Mouse (Mus musculus): ENCODE measurements around the gene Ddr1. TPM values are rescaled to one million over a fixed set of nuclear protein-coding genes. Genes with fewer than 3 reads are reported as not detected.

The Ddr1 gene
- polyA plus RNA-seq, 1 experiment from 2014 or later = 57.9 TPM

DNA sequence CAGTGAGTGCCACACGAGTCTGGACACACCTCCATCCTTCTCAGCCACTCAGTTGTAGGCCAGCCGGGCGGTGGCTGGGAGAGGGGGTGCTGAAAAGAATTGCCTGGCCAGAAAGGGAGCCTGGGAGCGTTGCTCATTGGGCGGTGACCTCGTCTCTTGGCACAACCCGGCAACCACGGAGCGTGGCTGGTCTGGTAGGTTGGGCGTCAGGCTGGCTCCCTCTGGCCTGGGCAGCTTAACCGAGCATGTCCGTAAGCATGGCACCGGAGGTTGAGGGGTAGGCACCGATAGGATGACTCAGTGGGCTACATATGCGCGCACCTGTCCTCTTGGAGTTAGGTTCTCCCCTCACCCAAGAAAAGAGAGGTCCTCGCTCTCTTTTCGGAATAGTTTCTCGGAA, 4.5 kb downstream of the Ddr1 start:
- WGBS = 2% methylated on average over 19 of the region's 19 CpGs
- Histone ChIP-seq H3K27me3 (peaks cover 11% of the 10 kb centered on the region), H3K27ac (peak overlapping the region; percentile 91), H3K9ac (peak overlapping the region; percentile 82), H3K36me3 (peaks cover 9% of the 10 kb centered on the region), H3K4me2 (replicated peaks) (peak overlapping the region; percentile 83), H3K9me3 (peaks cover 4% of the 10 kb centered on the region), H3K4me3 (peak overlapping the region; percentile 68), H3K4me1 (peaks cover 69% of the 10 kb centered on the region)
- no peak for ATAC-seq (ENCODE audit: low FRiP score, low read depth)

DNA sequence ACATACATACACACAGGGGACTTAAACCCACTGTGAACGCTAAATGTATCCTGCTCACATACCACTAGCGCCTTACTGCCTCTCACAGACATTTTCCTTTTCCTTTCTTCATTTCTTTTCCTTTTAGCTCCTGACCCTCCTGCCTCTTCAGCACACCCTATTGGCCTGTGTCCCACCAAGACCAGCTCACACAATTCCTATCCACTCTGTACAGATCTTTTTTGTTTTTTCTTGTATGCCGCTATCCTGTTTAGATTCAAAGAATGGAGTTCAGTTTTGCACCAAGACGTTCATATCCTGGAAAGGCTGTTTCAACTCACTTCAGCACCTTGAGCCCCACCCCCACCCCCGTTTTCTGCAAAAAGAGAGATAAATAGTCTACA, 5.9 kb downstream of the Ddr1 start:
- no peak overlapping the region for H3K9ac ChIP-seq
- H3K4me1 ChIP-seq = peaks cover 56% of the 10 kb centered on the region
- H3K4me2 ChIP-seq (replicated peaks) = peak overlapping the region; percentile 83
- peaks cover 15% of the 10 kb centered on the region for H3K36me3 ChIP-seq
- peaks cover 11% of the 10 kb centered on the region for H3K27me3 ChIP-seq
- H3K9me3 ChIP-seq = peaks cover 4% of the 10 kb centered on the region
- H3K27ac ChIP-seq = peak overlapping the region; percentile 67
- ATAC-seq (ENCODE audit: low FRiP score, low read depth) = no peak
- WGBS = 43% methylated on average over 5 of the region's 5 CpGs
- H3K4me3 ChIP-seq = peak overlapping the region; percentile 68

DNA sequence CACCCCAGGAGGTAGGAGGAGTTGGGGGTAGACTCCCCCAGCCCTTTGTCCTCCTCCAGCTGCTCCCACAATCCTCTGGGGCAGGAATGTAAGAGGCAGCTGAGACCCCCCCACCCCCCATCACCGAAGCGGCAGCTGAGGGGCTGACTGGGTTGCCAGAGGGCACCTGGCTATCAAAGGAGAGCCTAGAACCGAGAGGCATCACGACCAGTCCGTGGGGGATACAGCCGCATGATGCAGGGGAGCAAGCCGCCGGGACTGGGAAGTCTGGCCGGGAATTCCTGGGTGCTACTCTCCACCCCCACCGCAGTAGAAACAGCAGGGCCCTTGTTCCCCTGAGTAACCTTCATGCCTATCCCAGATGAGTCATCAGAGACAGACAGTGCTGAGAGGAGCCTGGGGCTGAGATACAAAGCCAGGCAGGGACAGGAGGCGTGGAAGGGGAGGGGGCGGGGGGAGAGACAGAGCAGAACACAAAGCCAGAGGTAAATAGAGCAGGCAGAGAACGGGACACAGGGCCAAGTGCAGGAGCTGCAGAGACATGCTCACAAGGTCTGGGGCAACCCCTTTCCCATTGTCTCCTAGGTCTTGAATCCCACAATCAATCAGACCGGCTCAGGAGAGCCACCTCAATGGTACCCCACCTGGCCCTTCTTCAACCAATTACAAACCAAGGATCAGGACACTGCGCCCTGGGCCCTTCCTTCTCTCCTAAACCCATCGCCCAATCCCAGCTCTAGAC, 6.5 kb downstream of the Ddr1 start:
- H3K4me2 ChIP-seq (replicated peaks) = peak overlapping the region; percentile 83
- peak overlapping the region; percentile 62 for H3K9ac ChIP-seq
- H3K36me3 ChIP-seq = peaks cover 21% of the 10 kb centered on the region
- WGBS = 9% methylated on average over 16 of the region's 16 CpGs
- H3K4me3 ChIP-seq = peak overlapping the region; percentile 68
- peaks cover 53% of the 10 kb centered on the region for H3K4me1 ChIP-seq
- ATAC-seq (ENCODE audit: low FRiP score, low read depth) = peak; percentile 16; the same call in 1 of the 2 replicates
- peaks cover 11% of the 10 kb centered on the region for H3K27me3 ChIP-seq
- peaks cover 4% of the 10 kb centered on the region for H3K9me3 ChIP-seq
- peak overlapping the region; percentile 67 for H3K27ac ChIP-seq

DNA sequence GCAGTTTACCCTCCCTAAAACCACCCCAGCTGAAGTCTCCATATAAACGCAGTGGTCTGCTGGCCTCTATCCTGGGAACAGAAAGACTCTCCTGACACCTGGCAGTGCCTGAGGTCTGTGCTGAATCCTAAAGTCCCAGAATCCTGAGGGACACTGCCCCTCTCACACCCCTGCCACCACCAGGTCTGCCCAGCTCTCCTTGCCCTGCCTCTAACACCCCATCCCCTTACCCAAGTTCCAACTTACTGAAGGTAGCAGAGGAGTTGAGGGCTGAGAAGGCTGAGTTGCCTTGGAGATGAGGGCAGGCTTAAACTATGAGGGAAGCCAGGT, 7.0 kb downstream of the Ddr1 start:
- Histone ChIP-seq H3K27ac (peak overlapping the region; percentile 67), H3K4me1 (peaks cover 49% of the 10 kb centered on the region), H3K9ac (peak overlapping the region; percentile 62), H3K27me3 (peaks cover 11% of the 10 kb centered on the region), H3K4me2 (replicated peaks) (peak overlapping the region; percentile 83), H3K4me3 (peak overlapping the region; percentile 68), H3K36me3 (peaks cover 26% of the 10 kb centered on the region), H3K9me3 (peaks cover 4% of the 10 kb centered on the region)
- 36% methylated on average over 1 of the region's 1 CpGs for WGBS
- ATAC-seq (ENCODE audit: low FRiP score, low read depth) = no peak

DNA sequence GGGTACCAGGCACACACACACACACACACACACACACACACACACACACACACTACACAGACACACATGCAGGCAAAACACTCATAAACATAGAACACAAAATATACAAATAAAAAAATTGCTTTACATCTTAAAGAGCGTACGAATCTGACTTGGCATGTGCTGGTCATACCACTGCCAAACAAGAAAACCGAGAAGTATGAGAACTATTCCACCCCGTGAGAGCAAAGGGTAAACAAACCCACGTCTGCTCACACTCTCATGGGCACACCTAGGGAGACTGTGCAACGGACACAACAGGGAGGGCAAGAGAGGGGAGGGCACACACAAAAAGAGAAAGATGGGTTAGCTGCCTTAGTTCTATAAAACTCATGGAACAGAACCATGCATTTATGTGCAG, 7.7 kb downstream of the Ddr1 start:
- peak overlapping the region; percentile 67; the same call in 1 of the 2 replicates for H3K27ac ChIP-seq
- peaks cover 42% of the 10 kb centered on the region for H3K4me1 ChIP-seq
- peak overlapping the region; percentile 83 for H3K4me2 ChIP-seq (replicated peaks)
- WGBS = 66% methylated on average over 6 of the region's 6 CpGs
- peaks cover 11% of the 10 kb centered on the region for H3K27me3 ChIP-seq
- no peak overlapping the region for H3K9ac ChIP-seq
- H3K36me3 ChIP-seq = peaks cover 33% of the 10 kb centered on the region
- ATAC-seq (ENCODE audit: low FRiP score, low read depth) = no peak
- H3K4me3 ChIP-seq = peak overlapping the region; percentile 68; the same call in 1 of the 2 replicates
- H3K9me3 ChIP-seq = peaks cover 4% of the 10 kb centered on the region

DNA sequence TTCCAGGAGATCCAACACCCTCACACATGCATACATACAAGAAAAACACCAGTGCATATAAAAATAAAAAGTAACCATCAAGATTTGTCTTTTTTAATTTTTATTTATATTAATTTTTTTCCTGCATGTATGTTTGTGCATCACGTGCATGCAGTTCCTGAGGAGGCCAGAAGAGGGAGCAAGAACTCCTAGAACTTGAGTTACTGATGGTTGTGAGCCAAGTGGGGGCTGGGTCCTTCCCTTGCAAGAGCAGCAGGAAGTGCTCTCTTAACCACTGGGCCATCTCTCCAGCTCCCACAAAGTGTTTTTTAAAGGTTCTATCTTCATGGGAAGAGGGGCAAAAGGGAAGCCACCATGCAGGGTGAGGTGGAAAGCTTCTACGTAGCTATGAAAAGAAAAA, 9.1 kb downstream of the Ddr1 start:
- H3K27ac ChIP-seq = no peak overlapping the region
- ATAC-seq (ENCODE audit: low FRiP score, low read depth) = no peak
- H3K9ac ChIP-seq = no peak overlapping the region
- no peak overlapping the region for H3K4me2 ChIP-seq (replicated peaks)
- H3K9me3 ChIP-seq = peaks cover 4% of the 10 kb centered on the region
- WGBS = 95% methylated on average over 2 of the region's 2 CpGs
- H3K4me3 ChIP-seq = no peak overlapping the region
- H3K4me1 ChIP-seq = peaks cover 33% of the 10 kb centered on the region
- peaks cover 11% of the 10 kb centered on the region for H3K27me3 ChIP-seq
- peaks cover 47% of the 10 kb centered on the region for H3K36me3 ChIP-seq

DNA sequence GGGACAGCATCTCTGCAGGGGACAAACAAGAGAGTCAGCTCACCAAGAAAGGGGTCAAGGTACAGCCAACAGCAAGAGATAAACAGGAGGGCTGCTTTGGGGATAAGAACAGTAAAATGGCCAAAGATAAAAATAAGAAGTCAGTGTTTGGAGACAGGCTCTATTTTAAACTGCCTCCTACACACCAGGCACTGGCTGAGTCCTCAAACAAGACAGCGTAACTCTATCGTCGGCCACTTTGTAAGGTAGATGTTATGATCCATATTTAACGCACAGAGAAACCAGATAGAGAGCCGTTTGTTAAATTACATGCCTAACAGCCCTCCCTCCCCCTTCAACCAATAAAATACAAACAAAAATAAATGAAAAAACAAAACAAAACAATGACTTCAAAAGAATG, 10.5 kb downstream of the Ddr1 start:
- WGBS = 83% methylated on average over 5 of the region's 5 CpGs
- peaks cover 4% of the 10 kb centered on the region for H3K9me3 ChIP-seq
- H3K4me3 ChIP-seq = no peak overlapping the region
- H3K27me3 ChIP-seq = peaks cover 7% of the 10 kb centered on the region; the same call in 1 of the 2 replicates
- no peak overlapping the region for H3K9ac ChIP-seq
- peaks cover 61% of the 10 kb centered on the region for H3K36me3 ChIP-seq
- ATAC-seq (ENCODE audit: low FRiP score, low read depth) = no peak
- no peak overlapping the region for H3K27ac ChIP-seq
- H3K4me1 ChIP-seq = peaks cover 23% of the 10 kb centered on the region
- H3K4me2 ChIP-seq (replicated peaks) = no peak overlapping the region

DNA sequence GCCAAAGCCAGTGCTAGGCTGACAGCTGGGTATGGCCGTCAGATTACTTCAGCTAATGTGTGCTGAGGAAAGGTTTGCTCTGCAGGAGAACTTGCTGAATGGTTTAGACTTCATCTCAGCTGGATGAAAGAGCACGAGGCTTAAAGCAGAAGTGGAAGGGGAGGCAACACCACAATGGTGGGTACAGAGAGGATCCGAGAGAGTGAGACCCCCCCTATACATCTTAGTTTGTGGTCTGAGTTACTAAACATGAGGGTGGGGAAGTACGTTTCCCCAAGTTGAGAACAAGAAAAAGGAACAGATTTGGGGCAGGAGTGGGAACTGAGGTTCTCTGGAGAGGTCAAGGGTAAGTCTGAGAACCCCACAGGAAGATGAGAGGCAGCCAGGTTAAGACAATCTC, 12.1 kb downstream of the Ddr1 start:
- 76% methylated on average over 4 of the region's 4 CpGs for WGBS
- no peak overlapping the region for H3K9ac ChIP-seq

DNA sequence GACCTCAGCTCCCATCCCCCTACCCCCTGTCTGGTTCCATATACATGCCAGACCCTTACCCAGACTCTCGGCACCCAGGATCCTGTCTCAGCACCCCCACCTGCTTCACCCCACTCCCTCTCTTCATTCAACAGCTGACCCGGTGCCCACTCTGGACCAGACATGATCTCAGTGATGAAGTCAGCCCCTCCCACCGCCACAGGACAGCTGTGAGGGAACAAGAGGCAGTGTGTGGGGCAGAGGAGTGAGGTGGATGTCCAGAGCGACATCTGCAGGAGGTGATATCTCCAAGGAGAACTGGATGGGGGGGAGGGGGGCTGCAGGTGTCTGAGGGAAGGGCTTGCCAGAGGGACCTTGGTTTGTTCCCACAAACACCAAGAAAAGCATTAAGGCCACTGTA, 12.6 kb downstream of the Ddr1 start:
- Histone ChIP-seq H3K4me1 (peaks cover 2% of the 10 kb centered on the region), H3K27me3 (no peaks in the 10 kb centered on the region), H3K9ac (no peak overlapping the region), H3K27ac (no peak overlapping the region), H3K4me3 (no peak overlapping the region), H3K9me3 (peaks cover 4% of the 10 kb centered on the region), H3K4me2 (replicated peaks) (no peak overlapping the region), H3K36me3 (peaks cover 82% of the 10 kb centered on the region)
- 77% methylated on average over 4 of the region's 4 CpGs for WGBS
- no peak for ATAC-seq (ENCODE audit: low FRiP score, low read depth)

More for the DNA sequence above, 12.1 kb downstream of the Ddr1 start:
- Histone ChIP-seq H3K36me3 (peaks cover 76% of the 10 kb centered on the region), H3K4me3 (no peak overlapping the region), H3K27ac (no peak overlapping the region), H3K9me3 (peaks cover 4% of the 10 kb centered on the region), H3K4me2 (replicated peaks) (no peak overlapping the region), H3K4me1 (peaks cover 7% of the 10 kb centered on the region), H3K27me3 (peaks cover under 1% of the 10 kb centered on the region; the same call in 1 of the 2 replicates)
- ATAC-seq (ENCODE audit: low FRiP score, low read depth) = no peak

DNA sequence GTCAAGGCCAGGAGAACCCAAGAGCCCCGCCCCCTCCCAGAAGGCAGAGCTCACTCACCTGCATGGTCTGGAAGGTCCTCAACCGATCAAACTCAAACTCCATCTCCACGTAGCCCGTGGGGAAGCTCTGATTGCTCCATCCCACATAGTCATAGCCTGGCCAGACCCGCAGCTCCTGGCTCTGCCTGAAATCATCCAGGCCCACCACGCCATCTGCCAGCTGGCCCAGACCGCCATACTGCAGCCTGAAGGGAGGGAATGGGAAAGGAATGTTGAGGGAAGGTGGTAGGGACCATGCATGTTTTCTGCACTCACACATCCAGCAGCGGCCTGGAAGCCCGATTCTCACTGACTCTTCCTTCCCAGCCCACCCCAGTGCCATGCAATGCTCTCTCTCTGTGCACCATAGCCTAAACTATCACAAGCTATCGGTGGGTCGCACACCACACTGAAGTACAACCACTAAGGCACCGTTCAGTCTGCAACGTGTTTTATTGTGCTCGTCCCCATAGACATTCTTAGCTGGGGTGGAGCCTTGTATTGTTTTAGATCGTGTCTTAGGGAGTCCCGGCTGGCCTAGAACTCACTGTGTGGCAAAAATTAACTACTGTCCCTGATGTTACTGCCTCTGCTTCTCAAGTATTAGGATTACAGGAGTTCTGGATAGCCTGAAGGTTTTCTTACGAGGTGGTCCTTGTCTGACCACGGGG, 14.3 kb downstream of the Ddr1 start:
- ATAC-seq (ENCODE audit: low FRiP score, low read depth) = no peak
- H3K4me3 ChIP-seq = no peak overlapping the region
- H3K4me2 ChIP-seq (replicated peaks) = no peak overlapping the region
- H3K27me3 ChIP-seq = no peaks in the 10 kb centered on the region
- H3K4me1 ChIP-seq = no peaks in the 10 kb centered on the region
- peaks cover 92% of the 10 kb centered on the region for H3K36me3 ChIP-seq
- H3K27ac ChIP-seq = no peak overlapping the region
- WGBS = 91% methylated on average over 18 of the region's 18 CpGs
- H3K9me3 ChIP-seq = no peaks in the 10 kb centered on the region
- no peak overlapping the region for H3K9ac ChIP-seq

DNA sequence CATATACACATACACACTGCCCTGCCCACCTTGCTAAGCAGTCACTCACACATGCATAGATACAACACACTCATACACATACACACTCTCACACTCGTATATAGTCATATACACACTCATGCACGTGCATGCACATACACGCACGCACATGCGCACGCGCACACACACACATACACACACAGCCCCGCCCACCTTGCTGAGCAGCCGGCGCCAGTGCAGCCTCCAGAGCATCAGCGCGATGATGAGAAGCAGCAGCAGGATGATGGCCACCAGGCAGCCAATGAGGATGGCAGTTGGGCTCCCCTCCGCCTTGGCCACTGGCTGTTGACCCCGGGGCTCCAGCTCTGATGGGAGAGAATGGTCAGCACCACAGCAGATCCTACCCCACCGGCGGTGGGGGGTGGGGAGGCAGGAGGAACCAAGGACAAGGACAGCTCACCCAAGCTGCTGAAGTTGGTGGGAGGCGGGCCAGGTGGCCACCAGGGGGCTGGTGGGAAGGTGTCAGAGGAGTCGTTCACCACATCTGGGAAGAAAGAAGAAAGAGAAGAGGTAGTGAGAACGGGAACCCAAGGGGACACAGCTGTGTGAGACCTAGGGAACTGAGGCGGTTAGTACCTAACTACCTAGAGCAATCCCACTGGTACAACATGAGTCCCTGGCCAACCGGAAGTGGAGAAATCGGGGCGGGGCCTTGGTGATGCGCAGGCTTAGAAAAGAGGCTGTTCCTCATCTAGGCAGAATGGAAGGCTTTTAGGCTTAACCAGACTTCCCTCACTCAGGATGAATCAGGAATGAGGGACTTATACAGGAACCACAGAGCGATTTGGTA, 15.9 kb downstream of the Ddr1 start:
- no peaks in the 10 kb centered on the region for H3K4me1 ChIP-seq
- H3K27ac ChIP-seq = no peak overlapping the region
- H3K36me3 ChIP-seq = peaks cover 99% of the 10 kb centered on the region
- no peaks in the 10 kb centered on the region for H3K27me3 ChIP-seq
- no peak overlapping the region for H3K4me2 ChIP-seq (replicated peaks)
- 83% methylated on average over 25 of the region's 25 CpGs for WGBS
- H3K4me3 ChIP-seq = no peak overlapping the region
- H3K9ac ChIP-seq = no peak overlapping the region
- H3K9me3 ChIP-seq = no peaks in the 10 kb centered on the region
- ATAC-seq (ENCODE audit: low FRiP score, low read depth) = no peak

DNA sequence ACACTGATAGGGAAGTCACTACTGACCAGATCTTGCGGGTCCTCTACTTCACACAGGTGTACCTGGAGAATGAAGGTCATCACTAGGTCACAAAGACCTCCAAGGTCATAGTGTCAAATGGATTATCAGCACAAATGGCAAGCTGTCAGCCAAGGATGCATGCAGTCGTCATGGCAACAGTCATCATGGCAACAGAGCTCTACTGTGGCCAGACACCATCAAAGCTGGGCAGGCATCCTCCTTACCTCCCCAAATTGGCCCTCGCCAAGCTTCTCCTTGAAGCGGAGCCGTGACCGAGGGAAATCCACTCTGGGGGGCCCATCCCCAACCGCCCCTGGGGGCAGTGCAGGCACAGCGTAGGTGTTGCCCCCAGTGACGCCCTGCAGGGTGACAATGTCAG, 19.4 kb downstream of the Ddr1 start:
- H3K9me3 ChIP-seq = no peaks in the 10 kb centered on the region
- H3K4me3 ChIP-seq = no peak overlapping the region
- 67% methylated on average over 9 of the region's 9 CpGs for WGBS
- H3K4me2 ChIP-seq (replicated peaks) = no peak overlapping the region
- peaks cover 89% of the 10 kb centered on the region for H3K36me3 ChIP-seq
- no peak overlapping the region for H3K9ac ChIP-seq
- no peak for ATAC-seq (ENCODE audit: low FRiP score, low read depth)
- H3K27ac ChIP-seq = no peak overlapping the region
- H3K4me1 ChIP-seq = no peaks in the 10 kb centered on the region
- no peaks in the 10 kb centered on the region for H3K27me3 ChIP-seq
